Mouse (Mus musculus) gastrocnemius, postnatal 4 days (tissue): ENCODE measurements around the gene Dcaf17. TPM values are rescaled to one million over a fixed set of nuclear protein-coding genes. Genes with fewer than 3 reads are reported as not detected.

Experiments used
- DNase-seq, 2 experiments: peaks; one replicate each; pipeline ENCODE4 v3.0.0; 2021 to 2022; ENCODE audit warnings: low spot score in 2 of 2, mixed read lengths in 2 of 2
- total RNA-seq, 2 experiments: library from RNA; stranded (reverse); gene quantifications; 2 replicates each; pipeline ENCODE4 v1.2.3; 2021

Gene Dcaf17
- total RNA-seq, 2 experiments from 2014 or later, result 7.9 TPM

GRCm38 (mm10) chr2:71117797-71118708 is 62.9 kb downstream of the Dcaf17 start, which contains the start of gene Cybrd1:
Cybrd1 (plus strand) TSS chr2:71117923.
- DNase-seq, result peak; percentile 48 to 70

GRCm38 (mm10) chr2:71120844-71121243 is 65.7 kb downstream of the Dcaf17 start:
- DNase-seq, result no peak

- DNase-seq, result no peak
These were observed 66.3 kb downstream of the Dcaf17 start for GRCm38 (mm10) chr2:71121406-71121805.

GRCm38 (mm10) chr2:71122268-71123029 is 67.3 kb downstream of the Dcaf17 start:
- no peak for DNase-seq

GRCm38 (mm10) chr2:71123591-71123990 is 68.5 kb downstream of the Dcaf17 start:
- no peak for DNase-seq

GRCm38 (mm10) chr2:71127779-71128534 is 72.8 kb downstream of the Dcaf17 start:
- DNase-seq, result no peak

- no peak for DNase-seq
These were observed 75.2 kb downstream of the Dcaf17 start for GRCm38 (mm10) chr2:71130366-71130765.

GRCm38 (mm10) chr2:71131866-71132496 is 76.9 kb downstream of the Dcaf17 start:
- DNase-seq, result no peak

- DNase-seq, result no peak
These were observed 78.9 kb downstream of the Dcaf17 start for GRCm38 (mm10) chr2:71134041-71134505.

- no peak for DNase-seq
These were observed 79.7 kb downstream of the Dcaf17 start for GRCm38 (mm10) chr2:71134836-71135235.

GRCm38 (mm10) chr2:71140622-71141021 is 85.5 kb downstream of the Dcaf17 start:
- no peak for DNase-seq

GRCm38 (mm10) chr2:71142410-71142809 is 87.3 kb downstream of the Dcaf17 start:
- DNase-seq, result no peak

- DNase-seq, result no peak
These were observed 90.7 kb downstream of the Dcaf17 start for GRCm38 (mm10) chr2:71145853-71146252.

- no peak for DNase-seq
These were observed 91.1 kb downstream of the Dcaf17 start for GRCm38 (mm10) chr2:71146266-71146665.

GRCm38 (mm10) chr2:71147816-71148215 is 92.7 kb downstream of the Dcaf17 start:
- DNase-seq, result no peak

Other genes starting within 250 kb of the Dcaf17 start
- gene Tlk1, start 229.6 kb upstream of the Dcaf17 start, total RNA-seq, result 10 to 100 TPM; 43.4 to 52.1 TPM
- 10 to 100 TPM in 1 of 2 experiments, 1 to 10 TPM in 1; 8.0 to 10.6 TPM for gene Mettl8, start 255 bp downstream of the Dcaf17 start, total RNA-seq
- gene Cybrd1, start 62.6 kb downstream of the Dcaf17 start, total RNA-seq, result 1 to 10 TPM; 5.5 to 7.0 TPM
- gene Dync1i2, start 156.4 kb downstream of the Dcaf17 start, total RNA-seq, result 10 to 100 TPM; 75.4 to 75.5 TPM